Mouse (Mus musculus): ENCODE measurements around the gene Hus1.

Hus1 gene

DNA sequence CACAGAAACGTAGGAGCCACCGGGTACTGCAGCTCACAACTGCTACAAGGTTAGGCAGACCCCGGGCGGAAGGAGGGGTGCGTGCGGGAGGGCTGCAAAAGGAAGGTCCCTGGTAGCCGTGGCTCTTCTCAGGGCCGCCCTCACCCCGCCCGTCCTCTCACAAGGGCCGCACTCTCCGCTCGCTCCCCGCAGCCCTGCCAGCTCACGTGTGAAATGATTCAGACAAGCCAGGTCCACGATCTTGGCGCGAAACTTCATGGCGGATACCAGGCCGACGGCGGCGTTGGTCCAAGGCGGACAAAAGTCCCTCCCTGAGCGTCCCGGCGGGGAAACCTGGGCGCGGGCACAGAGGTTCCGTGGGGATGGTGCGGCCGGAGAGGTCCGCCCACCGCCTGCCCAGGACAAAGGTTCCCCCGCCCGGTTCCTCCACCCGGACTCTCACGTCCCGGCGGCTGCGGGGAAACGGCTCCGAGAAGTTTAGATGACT, at the start of gene Hus1:
TSS of gene Hus1 (minus strand) at position 339 of the 487 bp plus-strand sequence.
- DNase-seq (ENCODE audit: low read depth, low spot score): peak; percentile 76

DNA sequence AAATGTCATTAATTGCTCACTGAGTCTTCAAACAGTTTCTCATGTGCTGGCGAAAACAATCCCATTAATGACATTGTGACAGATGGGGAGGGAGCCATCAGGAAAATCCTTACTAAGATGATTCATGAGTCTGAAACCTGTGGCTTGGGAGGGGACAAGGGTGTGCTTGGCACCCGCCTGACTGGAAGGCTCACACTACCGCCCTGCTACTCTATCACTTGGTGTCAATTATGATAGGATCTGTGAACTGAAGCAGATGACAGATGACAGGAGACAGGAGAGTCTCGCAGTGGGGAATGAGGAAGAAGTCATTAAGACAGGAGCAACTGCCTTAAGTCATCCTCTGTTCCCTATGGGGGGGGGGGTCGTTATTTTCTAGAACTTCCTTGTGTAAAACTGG, 49.5 kb upstream of the Hus1 start:
- no peak for DNase-seq (ENCODE audit: low read depth, low spot score)

DNA sequence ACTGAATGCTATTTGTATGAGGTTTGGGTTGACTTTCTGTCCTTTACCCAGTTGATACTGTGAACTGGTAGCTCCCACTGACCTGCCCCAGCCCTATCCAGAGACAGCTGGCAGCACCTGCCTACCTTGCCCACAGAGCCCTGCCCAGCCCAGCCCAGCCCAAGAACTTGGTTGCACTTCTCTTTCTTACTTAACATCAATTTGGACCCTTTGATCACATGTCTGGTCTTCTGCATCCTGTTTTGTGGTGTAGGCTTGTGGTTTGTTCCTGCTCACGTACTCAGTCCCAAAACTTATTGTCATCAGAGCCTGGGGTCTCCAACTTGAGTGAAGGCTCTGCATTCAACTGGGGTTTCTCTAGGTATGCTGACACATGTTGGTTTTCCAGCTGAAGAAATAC, 49.0 kb upstream of the Hus1 start:
- DNase-seq (ENCODE audit: low read depth, low spot score): no peak

DNA sequence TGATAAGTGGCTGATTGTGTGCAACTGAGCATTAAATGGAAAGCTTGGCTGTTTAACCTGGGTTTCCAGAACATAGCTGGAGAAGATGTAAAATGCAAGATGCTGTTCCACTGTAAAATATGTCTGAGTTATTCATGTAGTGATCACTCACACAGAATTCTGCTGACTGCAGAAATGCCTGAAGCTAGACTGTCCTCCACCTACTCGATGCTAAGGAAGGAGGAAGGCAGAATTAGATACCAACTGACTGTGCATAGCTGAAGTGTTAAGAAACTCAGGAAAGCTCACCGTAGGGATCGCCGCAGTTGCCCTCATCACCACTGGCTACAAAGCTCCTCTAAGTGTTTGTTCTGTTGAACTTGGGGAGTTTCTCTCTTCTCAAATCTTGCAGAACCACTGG, 46.7 kb upstream of the Hus1 start:
- no peak for DNase-seq (ENCODE audit: low read depth, low spot score)

DNA sequence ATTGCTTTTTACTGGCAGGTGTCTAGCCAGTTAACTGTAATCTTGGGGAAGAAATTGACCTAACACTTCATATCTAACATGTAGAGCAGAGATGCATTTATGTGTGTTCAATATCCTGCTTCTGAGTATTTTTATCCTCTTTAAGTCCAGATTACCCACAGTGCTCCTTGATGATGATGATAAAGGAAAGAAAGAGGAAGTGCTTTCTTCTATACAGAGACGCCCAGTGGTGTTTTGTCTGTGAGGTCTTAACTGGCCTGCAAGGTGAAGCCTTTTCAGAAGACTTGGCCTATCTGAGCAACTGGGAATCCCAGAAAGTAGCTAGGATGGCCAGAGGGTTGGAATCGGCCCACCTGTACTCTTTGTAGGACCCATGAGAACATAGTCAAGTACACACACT, 45.9 kb upstream of the Hus1 start:
- no peak for DNase-seq (ENCODE audit: low read depth, low spot score)

DNA sequence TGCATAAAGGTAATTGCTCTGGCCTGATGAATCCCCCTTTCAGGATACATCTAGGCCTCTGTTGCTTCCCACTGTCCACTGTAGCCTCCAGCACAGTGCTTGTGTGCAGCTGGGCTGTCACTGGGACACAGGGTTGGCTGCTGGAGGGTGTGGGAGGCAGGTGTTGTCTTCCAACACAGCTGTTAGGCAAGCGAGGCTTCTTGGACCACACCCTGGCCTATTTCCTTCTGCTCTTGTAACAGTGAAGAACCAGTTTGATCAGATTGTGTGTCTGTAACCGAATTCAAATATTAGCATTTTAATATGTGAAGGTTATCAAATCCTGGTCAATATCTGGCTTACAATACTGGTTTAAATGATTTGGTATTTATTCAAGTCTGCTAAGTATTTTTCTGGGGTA, 40.9 kb upstream of the Hus1 start:
- no peak for DNase-seq (ENCODE audit: low read depth, low spot score)

DNA sequence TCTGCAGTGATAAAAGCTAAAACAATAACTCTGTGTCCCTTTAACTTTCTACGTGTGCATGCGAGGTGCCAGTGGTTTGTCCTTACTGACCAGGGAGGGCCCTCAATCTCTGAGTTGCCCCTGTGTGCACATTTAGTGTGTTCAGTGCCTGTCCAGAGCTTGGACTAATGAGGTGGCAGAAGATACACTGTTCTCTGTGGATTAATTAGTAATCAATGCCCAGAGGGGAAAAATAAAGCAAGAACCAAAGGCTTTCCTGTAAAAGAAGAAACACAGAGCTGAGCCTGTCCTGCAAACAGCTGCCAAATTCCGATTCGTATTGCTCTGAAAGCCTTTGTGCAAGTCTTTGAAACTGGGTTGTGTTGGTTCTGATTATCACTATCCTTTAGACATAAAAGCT, 39.2 kb upstream of the Hus1 start:
- no peak for DNase-seq (ENCODE audit: low read depth, low spot score)

DNA sequence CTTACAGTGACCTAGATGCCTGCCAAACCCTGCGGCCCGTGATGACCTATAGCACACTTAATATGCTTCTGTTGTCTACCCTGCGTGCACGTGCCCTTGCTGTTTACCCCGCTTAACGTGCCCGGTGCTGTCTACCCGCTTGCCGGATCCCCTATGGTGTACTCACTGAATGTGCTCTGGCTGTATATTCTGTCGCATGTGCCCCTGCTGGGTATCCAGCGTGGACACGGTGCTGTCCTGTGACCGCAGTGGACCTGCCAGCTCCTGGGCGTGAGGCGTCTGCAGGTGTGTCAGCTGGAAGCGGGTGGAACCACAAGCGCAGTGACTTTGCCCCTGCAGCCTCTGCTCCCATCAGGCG, 37.7 kb upstream of the Hus1 start, which contains the start of gene Sun3:
TSS of gene Sun3 (minus strand) at position 289 of the 358 bp plus-strand sequence.
- no peak for DNase-seq (ENCODE audit: low read depth, low spot score)

DNA sequence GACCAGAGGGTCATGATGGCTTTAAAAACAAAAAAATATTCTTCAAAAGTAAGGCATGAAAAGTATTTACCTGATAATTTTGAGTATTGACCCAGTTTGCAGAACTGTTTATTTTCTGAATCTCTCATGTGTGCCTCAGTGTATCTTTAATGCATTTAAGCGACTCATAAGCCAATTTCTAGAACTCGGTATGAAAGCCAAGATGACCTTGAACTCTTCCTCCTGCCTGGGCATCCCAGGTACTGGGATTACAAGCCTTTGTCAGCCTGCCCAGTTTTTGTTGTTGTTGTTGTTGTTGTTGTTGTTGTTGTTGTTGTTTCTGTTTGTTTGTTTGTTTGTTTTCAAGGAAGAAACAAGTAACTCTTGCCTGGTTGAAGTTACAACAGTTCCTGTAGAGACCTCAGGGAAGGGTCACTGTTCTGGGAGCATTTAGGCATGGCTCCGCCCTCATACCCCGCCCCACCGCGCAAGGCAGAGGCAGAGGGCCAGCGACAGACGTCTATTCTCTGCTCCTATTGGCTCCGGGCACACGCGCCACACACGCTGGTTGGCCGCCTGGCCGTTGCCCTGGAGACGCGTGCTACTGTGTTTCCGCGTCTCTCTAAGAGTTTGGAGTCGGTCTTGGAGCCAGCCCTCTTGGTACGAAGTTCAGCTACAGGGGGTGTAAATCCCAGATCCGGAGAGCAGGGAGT, 37.2 kb upstream of the Hus1 start, which contains the start of gene Gm11992:
TSS of gene Gm11992 (plus strand) at position 584 of the 692 bp plus-strand sequence.
- DNase-seq (ENCODE audit: low read depth, low spot score): peak; percentile 90

DNA sequence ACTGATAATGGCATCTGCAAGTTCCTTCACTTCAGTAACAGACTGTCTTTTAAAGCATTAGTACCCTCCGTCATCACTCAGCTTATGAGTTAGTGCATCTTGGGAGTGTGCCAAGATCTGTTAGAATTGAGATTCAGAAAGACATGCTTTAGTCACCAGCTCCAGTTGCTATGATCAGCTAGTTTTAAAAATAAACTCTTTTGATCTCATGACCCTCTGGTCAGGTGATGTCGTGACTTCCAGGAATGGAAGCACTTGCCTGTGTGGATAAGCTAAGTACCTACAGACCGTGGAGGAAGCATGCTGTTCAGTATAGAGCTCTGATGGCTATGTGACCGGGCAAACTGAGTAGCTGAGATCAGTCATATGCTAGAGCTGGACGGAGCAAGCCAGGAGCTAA, 36.1 kb upstream of the Hus1 start:
- DNase-seq (ENCODE audit: low read depth, low spot score): no peak

DNA sequence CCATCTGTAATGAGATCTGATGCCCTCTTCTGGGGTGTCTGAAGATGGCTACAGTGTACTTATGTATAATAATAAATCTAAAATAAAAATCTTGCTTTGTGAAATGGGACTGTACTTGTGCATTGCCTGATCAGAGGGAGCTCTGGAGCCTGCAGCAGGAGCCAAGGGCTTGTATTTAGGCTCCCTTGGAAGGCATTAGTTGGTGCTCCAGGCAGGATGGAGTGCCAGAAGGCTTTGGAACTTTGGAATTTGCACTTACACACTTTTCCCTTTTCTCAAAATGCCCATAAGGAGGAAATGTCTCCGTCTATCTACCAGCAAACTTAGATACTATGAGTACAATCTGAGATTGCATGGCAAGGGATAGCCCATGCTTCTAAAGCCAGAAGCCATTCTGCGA, 35.6 kb upstream of the Hus1 start:
- no peak for DNase-seq (ENCODE audit: low read depth, low spot score)

DNA sequence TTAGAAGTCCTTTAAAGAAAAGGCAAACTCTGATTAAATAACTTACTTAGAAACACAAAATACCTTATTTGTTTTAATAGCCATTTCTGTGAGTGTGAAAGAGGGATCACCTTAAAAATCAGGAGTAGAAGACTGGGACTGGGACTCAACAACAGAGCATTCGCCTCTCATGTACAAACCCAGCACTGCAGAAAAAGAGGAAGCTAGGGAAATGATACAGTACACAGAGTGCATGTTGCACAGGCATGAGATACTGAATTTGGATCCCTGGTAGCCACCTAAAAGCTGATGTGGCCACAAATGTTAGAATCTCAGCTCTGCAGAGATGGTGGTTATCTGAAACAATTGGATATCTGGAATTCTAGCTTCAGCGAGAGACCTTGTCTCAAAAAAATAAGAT, 20.5 kb upstream of the Hus1 start:
- DNase-seq (ENCODE audit: low read depth, low spot score): no peak

DNA sequence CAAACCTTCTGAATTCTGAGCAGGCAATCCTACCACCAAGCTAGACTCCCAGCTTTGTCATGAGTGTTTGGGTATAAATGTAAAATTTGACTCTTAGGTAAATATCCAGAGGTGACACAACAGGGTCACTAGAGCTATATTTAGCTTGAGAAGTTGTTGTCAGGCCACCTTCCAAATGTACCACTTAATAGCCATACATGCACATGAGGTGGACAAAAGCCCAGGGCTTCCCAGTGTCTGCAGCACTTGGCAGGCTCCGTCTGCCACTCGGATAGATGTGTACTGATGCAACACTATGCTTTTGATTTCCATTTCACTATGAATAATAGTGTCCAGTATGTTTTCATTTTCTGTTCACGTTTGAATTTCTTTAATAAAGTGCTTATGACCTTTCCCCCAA, 14.2 kb upstream of the Hus1 start:
- DNase-seq (ENCODE audit: low read depth, low spot score): no peak

DNA sequence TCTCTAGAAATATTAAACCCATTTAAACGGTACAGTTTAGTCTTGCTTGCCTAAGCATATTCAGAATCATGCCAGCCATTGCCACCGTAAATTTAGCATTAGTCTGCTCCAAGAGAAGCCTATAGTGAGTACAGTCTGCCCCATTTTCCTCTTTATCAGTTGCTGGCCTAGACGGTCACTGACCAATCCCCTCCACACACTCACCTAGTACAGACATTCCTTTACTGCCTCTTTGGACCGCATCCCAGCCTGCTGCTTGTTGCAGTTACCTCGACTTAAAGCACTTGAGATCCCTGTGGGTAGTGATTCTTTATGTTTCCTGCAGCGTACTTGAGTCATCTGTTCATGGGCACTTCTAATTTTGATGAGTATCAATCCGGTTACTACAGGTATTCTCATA, 13.8 kb upstream of the Hus1 start:
- no peak for DNase-seq (ENCODE audit: low read depth, low spot score)

DNA sequence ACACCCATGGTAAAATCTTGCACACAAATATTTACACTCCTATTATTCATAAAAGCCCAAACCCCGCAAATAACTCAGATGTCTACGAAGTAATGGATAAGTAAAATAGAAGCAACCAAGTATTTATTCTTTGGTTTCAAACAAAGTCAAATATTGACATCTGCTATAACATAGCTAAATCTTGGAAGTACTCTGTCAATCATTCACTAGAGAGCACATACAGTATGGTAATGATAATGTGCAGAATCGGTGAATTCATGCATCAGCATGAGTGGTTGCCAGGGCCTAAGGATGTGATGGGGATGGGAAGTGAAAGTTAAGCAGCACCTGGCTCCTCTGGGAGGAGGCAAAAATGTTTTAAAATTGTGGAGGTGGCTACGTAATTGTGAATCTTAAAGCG, 9.2 kb upstream of the Hus1 start:
- DNase-seq (ENCODE audit: low read depth, low spot score): no peak

DNA sequence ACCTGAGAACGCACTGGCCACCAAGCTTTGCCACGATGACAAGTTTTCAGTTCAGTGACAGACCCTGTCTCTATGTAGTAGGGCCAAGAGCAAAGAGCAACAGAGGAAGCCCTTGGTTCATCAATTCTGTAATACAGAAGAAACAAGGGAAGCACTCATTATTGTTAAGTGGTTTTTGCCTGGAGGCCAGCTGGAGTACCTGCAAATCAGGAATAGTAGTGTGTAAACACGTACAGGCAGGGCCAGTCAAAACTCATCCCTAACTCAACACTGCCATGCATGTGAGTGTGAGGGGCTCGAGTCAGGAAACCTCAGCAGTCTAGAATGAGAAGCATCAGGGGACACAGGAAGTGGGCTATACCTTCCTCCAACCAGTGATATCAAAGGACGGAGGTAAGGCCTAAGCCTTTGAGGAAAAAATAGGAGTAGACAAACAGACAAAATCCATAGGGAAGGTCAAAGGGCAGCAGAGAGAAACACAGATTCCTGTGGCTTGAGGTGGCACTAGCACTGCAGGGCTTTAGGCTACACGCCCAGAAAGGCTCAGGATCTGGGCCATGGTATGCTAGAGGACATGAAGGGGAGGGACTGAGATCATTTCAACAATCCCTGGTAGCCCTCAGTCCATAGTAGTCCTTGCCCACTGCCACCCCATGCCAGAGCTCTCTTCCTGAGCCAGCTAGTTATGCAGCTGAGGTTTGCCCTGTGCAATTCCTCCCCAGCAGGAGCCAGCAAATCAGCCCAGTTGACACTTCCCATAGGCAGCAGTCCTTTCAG, 7.7 kb upstream of the Hus1 start:
- no peak for DNase-seq (ENCODE audit: low read depth, low spot score)

DNA sequence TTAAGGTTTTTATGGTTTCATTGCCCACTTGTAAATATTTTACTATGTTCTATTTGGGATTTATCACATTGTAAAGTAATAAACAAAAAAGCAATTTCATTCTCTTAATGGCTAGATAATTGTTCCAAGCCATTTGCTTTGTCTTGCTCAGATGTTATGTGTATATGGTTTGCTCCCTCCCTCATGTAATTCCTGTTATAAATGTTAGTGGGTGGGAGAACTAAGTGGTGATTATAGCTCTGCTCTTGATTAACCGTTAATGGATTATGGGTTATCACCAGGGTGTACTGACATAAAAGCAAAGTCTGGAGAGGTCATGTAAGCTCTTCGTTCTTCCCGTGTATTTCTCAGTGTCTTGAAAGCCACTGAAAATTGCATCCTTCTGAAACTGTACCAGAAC, 3.7 kb upstream of the Hus1 start:
- DNase-seq (ENCODE audit: low read depth, low spot score): no peak

DNA sequence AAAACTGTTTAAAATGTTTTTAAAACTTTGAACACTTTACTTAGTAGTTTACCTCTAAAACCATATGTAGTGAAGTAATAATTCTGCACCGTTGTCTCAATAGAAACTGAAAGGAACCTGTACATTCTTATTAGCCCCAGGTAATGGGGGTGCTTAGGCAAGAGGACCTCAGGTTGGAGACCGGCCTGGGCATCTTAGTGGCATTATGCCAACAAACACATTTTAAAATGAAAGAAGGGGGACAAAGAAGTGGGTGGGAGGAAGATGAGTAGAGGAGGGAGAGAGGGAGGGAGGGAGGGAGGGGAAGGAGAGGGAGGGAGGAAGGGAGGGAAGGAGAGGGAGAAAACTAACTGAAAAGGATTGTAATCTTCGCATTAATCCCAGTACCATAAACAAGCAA, 357 bp upstream of the Hus1 start:
- DNase-seq (ENCODE audit: low read depth, low spot score): no peak

DNA sequence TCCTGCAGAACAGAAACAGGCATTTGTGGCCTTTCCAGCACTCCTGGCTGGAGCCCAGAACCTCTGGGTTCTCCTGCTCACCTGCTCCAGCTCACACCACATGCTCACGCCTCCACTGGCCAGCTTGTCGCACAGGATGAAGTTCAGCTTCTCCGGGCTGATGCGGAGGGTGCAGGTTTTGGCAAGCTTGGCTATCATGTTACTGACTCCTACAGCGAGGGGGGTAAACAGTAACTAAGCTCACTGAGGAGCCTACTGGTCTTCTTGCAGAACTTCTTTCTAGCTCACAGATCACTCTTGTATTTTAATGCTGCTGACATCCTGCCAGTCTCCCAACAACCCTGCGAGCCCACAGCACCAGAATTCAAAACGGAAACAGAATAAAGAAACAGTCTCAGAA, 575 bp downstream of the Hus1 start:
- peak; percentile 22 for DNase-seq (ENCODE audit: low read depth, low spot score)

DNA sequence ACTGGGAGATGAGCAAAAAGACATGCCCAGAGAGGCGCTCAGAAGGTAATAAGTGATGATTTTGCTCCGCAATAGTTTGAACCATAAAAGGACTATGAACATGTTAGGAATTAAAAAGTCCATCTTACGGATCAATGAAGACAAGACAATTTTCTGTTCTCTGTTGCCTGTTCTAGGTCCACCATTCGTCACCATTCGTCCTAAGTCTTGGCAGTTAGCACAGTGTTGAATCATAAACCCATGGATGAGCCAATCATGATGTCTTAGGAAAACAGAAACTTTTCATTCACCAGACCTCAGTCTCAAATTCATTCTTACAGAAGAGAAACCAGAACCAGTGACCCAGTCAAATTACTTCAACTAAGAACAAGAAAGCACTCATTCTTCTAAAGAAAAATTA, 2.2 kb downstream of the Hus1 start:
- no peak for DNase-seq (ENCODE audit: low read depth, low spot score)

DNA sequence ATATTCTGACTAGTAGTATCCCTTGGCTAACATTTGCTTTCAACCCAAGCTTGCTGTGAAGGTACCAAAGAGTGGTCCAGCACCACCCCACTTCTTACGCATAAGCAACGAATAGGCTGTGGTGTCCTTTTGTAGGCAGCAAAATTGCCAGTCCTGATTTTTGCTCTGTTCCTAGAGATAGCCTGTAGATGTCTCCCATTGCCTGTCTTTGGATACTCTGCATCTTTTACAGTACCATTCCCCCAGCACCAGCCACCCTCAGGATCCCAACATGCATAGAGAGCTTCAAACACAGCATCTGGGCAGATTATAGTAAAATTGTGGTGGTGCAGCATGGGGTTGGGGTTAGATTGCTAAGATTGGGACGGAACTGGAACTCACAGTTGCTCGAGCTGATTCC, 22.9 kb downstream of the Hus1 start:
- no peak for DNase-seq (ENCODE audit: low read depth, low spot score)

DNA sequence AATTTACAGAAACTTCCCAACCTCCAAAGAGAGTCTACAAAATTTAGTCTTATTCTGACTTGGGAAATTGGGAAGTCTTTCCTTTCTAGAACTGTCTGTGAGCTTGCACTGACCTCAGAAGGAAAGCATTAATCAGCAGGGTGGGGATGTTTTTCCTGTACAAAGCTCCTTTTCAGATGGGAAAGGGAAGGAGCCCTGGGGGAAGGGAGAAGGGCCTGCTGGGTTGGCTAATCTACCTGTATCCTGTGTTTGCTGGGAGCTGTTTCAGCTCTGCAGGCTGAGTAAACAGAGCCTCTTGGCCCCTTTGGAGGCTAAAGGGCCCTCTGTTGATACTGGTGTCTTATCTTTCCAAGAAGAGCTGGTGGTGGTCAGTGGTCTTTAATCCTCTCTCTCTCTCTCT, 24.9 kb downstream of the Hus1 start:
- DNase-seq (ENCODE audit: low read depth, low spot score): no peak

DNA sequence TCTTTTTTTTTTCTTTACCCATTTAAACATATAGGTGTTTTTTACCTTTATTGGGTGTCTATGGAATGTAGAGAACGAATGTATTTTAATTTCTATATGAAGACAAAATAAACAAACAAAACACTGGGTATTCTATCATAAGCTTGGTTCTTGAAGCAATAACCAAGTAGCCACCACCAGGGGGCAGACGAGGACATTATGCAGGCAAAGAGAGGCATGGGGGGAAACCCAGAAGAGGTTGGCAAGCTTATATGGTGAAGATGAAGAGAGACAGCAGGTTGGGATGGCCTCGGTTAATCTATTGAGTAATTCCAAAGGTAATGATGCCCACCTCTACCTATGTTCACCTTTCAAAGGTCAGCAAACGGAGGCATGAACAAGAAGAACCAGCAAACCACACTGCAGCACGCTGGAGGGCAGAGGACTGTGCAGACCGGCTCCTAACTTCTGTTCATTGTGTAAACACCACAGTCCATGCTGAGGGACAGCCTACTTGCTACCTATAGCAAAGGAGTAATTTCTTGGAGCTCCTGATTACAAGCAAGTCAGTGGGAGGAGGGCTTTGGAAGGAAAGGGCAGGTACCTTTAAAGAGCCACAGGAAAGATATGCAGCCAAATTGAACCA, 27.6 kb downstream of the Hus1 start:
- DNase-seq (ENCODE audit: low read depth, low spot score): peak; percentile 50

Data from WW6 (cell line).